Mouse (Mus musculus) lung, postnatal 0 days (tissue): ENCODE measurements around the gene Tmem82. TPM values are rescaled to one million over a fixed set of nuclear protein-coding genes. Genes with fewer than 3 reads are reported as not detected.

Experiments used
- ATAC-seq: fragments of 200-750 bp; cut with Nextera tagmentation; 2 replicates; pipeline ENCODE4 v1.8.0; 2017; ENCODE audit warnings: moderate library complexity
- DNase-seq: peaks from one replicate; pipeline ENCODE4 v3.0.0-alpha.2; 2016; ENCODE audit warnings: low spot score
- H3K27ac ChIP-seq: fragments of 300-500 bp; sonication (generic); 2 replicates; pipeline ENCODE4 v1.5.1; 2014; ENCODE audit warnings: antibody characterized with exemption, mild to moderate bottlenecking, low read length, mixed read lengths
- H3K27me3 ChIP-seq: fragments of 300-500 bp; sonication (generic); replicated peaks from 2 replicates; pipeline ENCODE4 v1.6.1; 2014; ENCODE audit warnings: low read length, mixed read lengths; ENCODE audit not compliant: insufficient read depth
- H3K36me3 ChIP-seq: fragments of 300-500 bp; sonication (generic); 2 replicates; pipeline ENCODE4 v1.6.1; 2014; ENCODE audit warnings: low read length, mixed read lengths; ENCODE audit not compliant: insufficient read depth
- H3K4me1 ChIP-seq: fragments of 300-500 bp; sonication (generic); 2 replicates; pipeline ENCODE4 v1.6.1; 2014; ENCODE audit warnings: antibody characterized with exemption, low read depth, low read length, mixed read lengths; ENCODE audit not compliant: insufficient read depth
- H3K4me2 ChIP-seq: fragments of 300-500 bp; sonication (generic); replicated peaks from 2 replicates; pipeline ENCODE4 v1.6.1; 2014; ENCODE audit warnings: low read depth, mild to moderate bottlenecking, low read length, moderate library complexity, mixed read lengths
- H3K4me3 ChIP-seq: fragments of 300-500 bp; sonication (generic); 2 replicates; pipeline ENCODE4 v1.5.1; 2014; ENCODE audit warnings: low read depth, low read length
- H3K9ac ChIP-seq: fragments of 300-500 bp; sonication (generic); replicated peaks from 2 replicates; pipeline ENCODE4 v1.6.1; 2014; ENCODE audit warnings: low read depth, mild to moderate bottlenecking
- H3K9me3 ChIP-seq: fragments of 300-500 bp; sonication (generic); 2 replicates; pipeline ENCODE4 v1.6.1; 2016; ENCODE audit warnings: low read length, mixed read lengths
- CTCF ChIP-seq: IDR thresholded peaks from 2 replicates; pipeline ENCODE4 v1.5.1; 2016; ENCODE audit warnings: antibody characterized with exemption, mild to moderate bottlenecking
- EP300 ChIP-seq: IDR thresholded peaks from 2 replicates; pipeline ENCODE4 v1.6.1; 2016; ENCODE audit warnings: antibody characterized with exemption, mild to moderate bottlenecking, control low read depth
- WGBS: fragments of 180-500 bp; shearing (Covaris S2); extraction: QIAGEN DNeasy Blood & Tissue Kit; methylation state at CpG from one replicate; pipeline ENCODE4 v1.1.7; 2014; 5-methylcytosine and 5-hydroxymethylcytosine counted together
- polyA plus RNA-seq: library from polyadenylated mRNA; unstranded; fragments of >200 nt; fragmentation: Nextera tagmentation; extraction: Ambion mirVana; gene quantifications from 2 replicates; pipeline ENCODE4 v1.2.1, GENCODE M21; 2015

Gene Tmem82
- polyA plus RNA-seq, 1 experiment from 2014 or later: 3.6 TPM

GRCm38 (mm10) chr4:141651944-141652343 is 33.5 kb upstream of the Tmem82 start:
- no peak overlapping the region for H3K27ac ChIP-seq
- 82% methylated on average over 10 of the region's 10 CpGs for WGBS
- TF ChIP-seq CTCF (no peak), EP300 (no peak)

GRCm38 (mm10) chr4:141651286-141651685 is 32.9 kb upstream of the Tmem82 start:
- Histone ChIP-seq H3K4me1 (peaks cover 9% of the 10 kb centered on the region; the same call in 1 of the 2 replicates), H3K27ac (no peak overlapping the region), H3K9me3 (no peaks in the 10 kb centered on the region), H3K27me3 (no peaks in the 10 kb centered on the region), H3K4me2 (no peak overlapping the region), H3K9ac (no peak overlapping the region), H3K36me3 (no peaks in the 10 kb centered on the region), H3K4me3 (no peak overlapping the region)
- TF ChIP-seq EP300 (no peak), CTCF (no peak)
- 88% methylated on average over 6 of the region's 6 CpGs for WGBS
- ATAC-seq (no peak), DNase-seq (no peak)

More at GRCm38 (mm10) chr4:141651944-141652343, 33.5 kb upstream of the Tmem82 start:
- no peaks in the 10 kb centered on the region for H3K9me3 ChIP-seq
- no peak overlapping the region for H3K9ac ChIP-seq
- H3K4me3 ChIP-seq: no peak overlapping the region
- DNase-seq (no peak), ATAC-seq (no peak)
- peaks cover 10% of the 10 kb centered on the region; the same call in 1 of the 2 replicates for H3K4me1 ChIP-seq
- H3K36me3 ChIP-seq: no peaks in the 10 kb centered on the region
- H3K27me3 ChIP-seq: no peaks in the 10 kb centered on the region
- no peak overlapping the region for H3K4me2 ChIP-seq

GRCm38 (mm10) chr4:141649244-141649643 is 30.8 kb upstream of the Tmem82 start:
- TF ChIP-seq CTCF: no peak
- TF ChIP-seq EP300: no peak
- H3K27ac ChIP-seq: no peak overlapping the region
- H3K27me3 ChIP-seq: no peaks in the 10 kb centered on the region
- DNase-seq (no peak), ATAC-seq (no peak)
- H3K4me2 ChIP-seq: no peak overlapping the region
- no peak overlapping the region for H3K9ac ChIP-seq
- WGBS: 39% methylated on average over 6 of the region's 6 CpGs
- H3K9me3 ChIP-seq: no peaks in the 10 kb centered on the region
- H3K4me3 ChIP-seq: no peak overlapping the region
- H3K4me1 ChIP-seq: 0 out of 2 replicates have a peak, but pooled peaks cover 6% of the 10 kb centered on the region
- H3K36me3 ChIP-seq: no peaks in the 10 kb centered on the region

GRCm38 (mm10) chr4:141648262-141648661 is 29.8 kb upstream of the Tmem82 start:
- ATAC-seq: no peak
- H3K4me2 ChIP-seq: no peak overlapping the region
- H3K9me3 ChIP-seq: no peaks in the 10 kb centered on the region
- H3K4me3 ChIP-seq: no peak overlapping the region
- no peak for DNase-seq
- no peaks in the 10 kb centered on the region for H3K36me3 ChIP-seq
- TF ChIP-seq EP300: no peak
- no peak for TF ChIP-seq CTCF
- H3K27me3 ChIP-seq: no peaks in the 10 kb centered on the region
- 88% methylated on average over 5 of the region's 5 CpGs for WGBS
- H3K9ac ChIP-seq: no peak overlapping the region
- H3K4me1 ChIP-seq: peaks cover 6% of the 10 kb centered on the region; the same call in 1 of the 2 replicates
- H3K27ac ChIP-seq: no peak overlapping the region

GRCm38 (mm10) chr4:141647187-141647586 is 28.8 kb upstream of the Tmem82 start:
- no peak for ATAC-seq
- Histone ChIP-seq H3K27me3 (no peaks in the 10 kb centered on the region), H3K4me1 (peaks cover 6% of the 10 kb centered on the region; the same call in 1 of the 2 replicates), H3K9me3 (no peaks in the 10 kb centered on the region), H3K36me3 (no peaks in the 10 kb centered on the region), H3K4me2 (no peak overlapping the region), H3K9ac (no peak overlapping the region), H3K27ac (no peak overlapping the region), H3K4me3 (no peak overlapping the region)
- TF ChIP-seq CTCF (no peak), EP300 (no peak)
- 87% methylated on average over 3 of the region's 3 CpGs for WGBS
- DNase-seq: no peak

- Histone ChIP-seq H3K4me2 (no peak overlapping the region), H3K27ac (no peak overlapping the region), H3K9ac (no peak overlapping the region), H3K9me3 (no peaks in the 10 kb centered on the region), H3K36me3 (no peaks in the 10 kb centered on the region), H3K27me3 (no peaks in the 10 kb centered on the region), H3K4me1 (peaks cover 6% of the 10 kb centered on the region; the same call in 1 of the 2 replicates), H3K4me3 (no peak overlapping the region)
- no peak for TF ChIP-seq EP300
- TF ChIP-seq CTCF: no peak
- WGBS: 89% methylated on average over 8 of the region's 8 CpGs
- DNase-seq (no peak), ATAC-seq (no peak)
These were observed 27.6 kb upstream of the Tmem82 start for GRCm38 (mm10) chr4:141645988-141646387.
